Mouse (Mus musculus): ENCODE results near the gene Kbtbd2. TPM values are rescaled to one million over a fixed set of nuclear protein-coding genes. Genes with fewer than 3 reads are reported as not detected.

Kbtbd2 gene
- 15.4 and 16.1 TPM in 2 replicates for polyA plus RNA-seq (2012; ENCODE audit: insufficient read depth, insufficient read length, missing spikeins)

DNA sequence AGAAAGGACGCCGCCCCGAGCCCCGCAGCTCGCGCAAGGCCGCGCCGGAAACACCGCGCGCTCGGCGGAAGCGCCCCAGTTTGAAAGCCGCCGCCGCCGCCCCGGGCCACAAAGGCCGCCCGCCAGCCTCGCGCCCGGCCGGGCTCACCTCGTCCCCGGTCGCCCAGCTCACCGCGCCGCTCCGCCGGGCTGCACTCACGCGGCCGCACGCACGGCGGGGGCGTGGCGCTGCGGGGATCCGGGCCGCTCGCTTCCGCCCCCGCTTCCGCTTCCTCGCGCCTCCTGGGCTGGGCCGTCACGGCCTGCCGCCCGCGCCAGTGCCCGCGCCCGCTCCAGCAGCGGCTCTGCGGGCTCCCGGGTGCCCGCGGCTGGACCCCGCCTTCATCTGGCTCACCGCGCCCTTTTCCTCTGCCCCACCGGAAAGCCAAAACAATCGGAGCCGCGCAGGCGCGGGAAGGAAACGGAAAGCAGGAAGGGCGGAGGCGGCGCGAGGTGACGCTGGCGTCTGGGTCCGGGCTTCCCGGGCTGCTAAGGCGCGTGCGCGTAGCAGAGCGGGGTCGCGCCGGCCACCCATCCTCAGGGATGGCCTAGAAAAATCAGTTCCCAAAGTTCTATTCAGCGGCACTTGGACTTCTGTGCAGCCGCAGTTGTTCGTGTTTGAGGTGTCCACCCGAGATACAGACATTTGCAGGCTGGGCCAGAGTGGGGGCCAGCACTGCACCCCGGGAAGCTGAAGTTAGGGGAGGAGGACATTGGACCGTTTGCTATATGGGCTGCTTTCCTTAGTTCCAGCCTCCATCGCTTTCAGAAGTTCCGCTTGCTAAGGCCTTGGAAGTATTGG, at the start of gene Kbtbd2:
Gene Kbtbd2 (minus strand): TSS at position 503 of the 841 bp plus-strand sequence.
- peak within 1 kb of the TSS; percentile 96 for H3K4me3 ChIP-seq (ENCODE audit: insufficient read depth, low read depth, low read length)
- H3K4me1 ChIP-seq (ENCODE audit: control insufficient read depth, insufficient read depth, insufficient read length, low read length): peaks cover 19% of the 10 kb centered on the region; the same call in 1 of the 2 replicates
- peak within 1 kb of the TSS; percentile 92 for H3K27ac ChIP-seq (replicated peaks; ENCODE audit: low read depth, low read length)

DNA sequence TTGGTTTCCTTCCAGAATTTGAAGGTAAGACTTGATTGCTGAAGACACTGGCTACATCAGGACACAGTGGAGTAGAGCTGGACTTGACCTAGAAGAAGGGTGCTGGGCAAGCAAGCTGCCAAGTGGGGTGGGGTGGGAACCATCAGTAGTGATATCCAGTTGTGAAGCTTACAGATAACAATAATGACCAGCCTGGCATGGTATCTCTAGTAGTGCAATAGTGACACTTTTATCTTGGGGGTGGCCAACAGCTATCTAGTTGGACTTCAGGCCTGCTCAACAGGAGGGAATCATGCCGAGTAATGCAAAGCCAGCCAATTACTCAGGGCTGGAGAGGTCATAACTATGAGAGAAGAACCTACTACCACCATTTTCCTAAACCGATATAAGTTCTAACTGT, 46.8 kb upstream of the Kbtbd2 start:
- H3K27ac ChIP-seq (replicated peaks; ENCODE audit: low read depth, low read length): no peak overlapping the region
- no peak overlapping the region for H3K4me3 ChIP-seq (ENCODE audit: insufficient read depth, low read depth, low read length)
- H3K4me1 ChIP-seq (ENCODE audit: control insufficient read depth, insufficient read depth, insufficient read length, low read length): peaks cover 4% of the 10 kb centered on the region; the same call in 1 of the 2 replicates

GRCm38 (mm10) chr6:56843229-56843628, 45.6 kb upstream of the Kbtbd2 start:
- H3K4me3 ChIP-seq (ENCODE audit: insufficient read depth, low read depth, low read length): no peak overlapping the region
- no peak overlapping the region for H3K27ac ChIP-seq (replicated peaks; ENCODE audit: low read depth, low read length)
- peaks cover 4% of the 10 kb centered on the region; the same call in 1 of the 2 replicates for H3K4me1 ChIP-seq (ENCODE audit: control insufficient read depth, insufficient read depth, insufficient read length, low read length)

DNA sequence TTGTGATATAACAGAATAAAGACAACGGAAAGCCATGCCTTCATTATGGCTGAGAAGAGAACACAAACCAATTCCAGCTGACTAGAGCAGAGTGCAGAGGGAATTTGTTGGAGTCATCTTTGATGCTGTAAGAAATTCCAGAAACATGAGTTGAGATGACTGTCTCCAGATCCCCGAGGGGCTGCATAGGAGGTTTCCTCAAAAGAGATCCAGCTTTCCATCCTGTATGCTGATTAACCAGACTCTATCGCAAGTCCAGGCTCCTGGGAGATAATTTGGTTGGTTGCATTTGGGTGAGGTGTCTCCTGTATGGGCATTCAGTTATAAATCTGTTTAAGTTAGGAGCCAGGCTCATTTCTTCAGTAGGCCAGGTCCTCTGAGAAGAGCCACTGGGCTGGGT, 40.0 kb upstream of the Kbtbd2 start:
- H3K27ac ChIP-seq (replicated peaks; ENCODE audit: low read depth, low read length): no peak overlapping the region

GRCm38 (mm10) chr6:56837166-56837565, 39.6 kb upstream of the Kbtbd2 start:
- no peak overlapping the region for H3K27ac ChIP-seq (replicated peaks; ENCODE audit: low read depth, low read length)
- H3K4me1 ChIP-seq (ENCODE audit: control insufficient read depth, insufficient read depth, insufficient read length, low read length): peaks cover 5% of the 10 kb centered on the region; the same call in 1 of the 2 replicates
- no peak overlapping the region for H3K4me3 ChIP-seq (ENCODE audit: insufficient read depth, low read depth, low read length)

More for the DNA sequence above, 40.0 kb upstream of the Kbtbd2 start:
- Histone ChIP-seq H3K4me3 (ENCODE audit: insufficient read depth, low read depth, low read length) (no peak overlapping the region), H3K4me1 (ENCODE audit: control insufficient read depth, insufficient read depth, insufficient read length, low read length) (peaks cover 3% of the 10 kb centered on the region; the same call in 1 of the 2 replicates)

DNA sequence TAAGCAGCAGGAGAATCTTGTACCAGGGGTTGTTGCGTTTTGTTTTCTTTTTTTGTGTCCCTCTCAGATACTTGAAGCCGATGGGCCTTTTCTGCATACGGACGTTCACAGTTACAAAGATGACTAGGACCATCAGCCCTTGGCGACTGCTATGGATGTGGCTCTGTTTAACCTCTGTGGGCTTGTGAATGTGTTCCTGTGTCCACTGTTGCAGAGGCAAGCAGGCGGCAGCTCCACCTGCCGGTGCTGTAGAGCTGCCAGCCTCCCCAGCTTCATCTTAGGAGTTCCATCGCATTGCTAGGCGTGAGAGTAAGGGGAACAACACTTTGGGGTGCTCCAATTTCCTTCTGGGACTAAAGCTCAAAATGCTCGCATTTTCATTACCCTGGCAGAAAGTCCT, 37.9 kb upstream of the Kbtbd2 start:
- H3K4me3 ChIP-seq (ENCODE audit: insufficient read depth, low read depth, low read length): no peak overlapping the region

DNA sequence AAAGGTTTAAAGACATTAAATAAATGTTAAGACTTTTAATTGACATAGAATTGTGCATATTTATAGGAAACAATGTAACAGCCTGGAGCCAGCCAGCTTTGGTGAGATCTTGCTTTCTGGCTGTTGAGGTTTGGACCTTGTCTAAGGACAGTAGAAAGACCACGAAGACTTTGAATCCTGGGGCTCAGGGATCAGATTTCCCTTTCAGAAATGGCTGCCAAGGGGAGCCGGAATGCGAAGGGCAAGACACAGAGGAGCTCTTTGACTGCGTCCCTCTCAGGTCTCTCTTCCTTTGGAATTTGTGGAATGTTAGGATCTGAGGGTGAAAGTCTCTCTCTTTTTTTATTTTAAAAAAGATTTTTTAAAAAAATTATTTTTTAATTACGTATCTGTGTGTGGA, 37.2 kb upstream of the Kbtbd2 start:
- Histone ChIP-seq H3K4me3 (ENCODE audit: insufficient read depth, low read depth, low read length) (no peak overlapping the region), H3K4me1 (ENCODE audit: control insufficient read depth, insufficient read depth, insufficient read length, low read length) (peaks cover 5% of the 10 kb centered on the region; the same call in 1 of the 2 replicates)

More for the DNA sequence above, 37.9 kb upstream of the Kbtbd2 start:
- H3K27ac ChIP-seq (replicated peaks; ENCODE audit: low read depth, low read length): no peak overlapping the region
- H3K4me1 ChIP-seq (ENCODE audit: control insufficient read depth, insufficient read depth, insufficient read length, low read length): peaks cover 5% of the 10 kb centered on the region; the same call in 1 of the 2 replicates

GRCm38 (mm10) chr6:56832830-56833229, 35.2 kb upstream of the Kbtbd2 start:
- H3K27ac ChIP-seq (replicated peaks; ENCODE audit: low read depth, low read length): no peak overlapping the region
- H3K4me3 ChIP-seq (ENCODE audit: insufficient read depth, low read depth, low read length): peak overlapping the region; percentile 94; the same call in 1 of the 2 replicates
- peaks cover 5% of the 10 kb centered on the region; the same call in 1 of the 2 replicates for H3K4me1 ChIP-seq (ENCODE audit: control insufficient read depth, insufficient read depth, insufficient read length, low read length)

More for the DNA sequence above, 37.2 kb upstream of the Kbtbd2 start:
- no peak overlapping the region for H3K27ac ChIP-seq (replicated peaks; ENCODE audit: low read depth, low read length)

DNA sequence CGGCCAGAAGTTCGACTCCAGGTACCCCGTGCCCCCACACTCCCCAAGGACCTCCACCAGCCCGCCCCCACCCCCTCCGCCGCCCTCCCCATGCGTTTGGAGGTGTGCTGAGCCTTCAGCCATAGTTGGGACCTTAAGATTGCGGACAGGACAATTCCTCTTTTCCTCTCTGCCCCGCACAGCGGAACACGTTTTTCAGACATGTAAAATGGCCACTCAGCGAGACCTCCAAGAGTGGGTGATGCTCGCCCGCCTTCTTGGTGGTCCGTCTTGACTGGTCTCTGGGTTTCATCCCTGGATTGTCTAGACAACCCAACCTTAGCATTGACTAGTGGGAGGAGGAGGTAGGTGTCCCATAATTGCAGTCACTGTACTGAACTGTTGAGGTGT, 34.8 kb upstream of the Kbtbd2 start:
- Histone ChIP-seq H3K4me1 (ENCODE audit: control insufficient read depth, insufficient read depth, insufficient read length, low read length) (peaks cover 5% of the 10 kb centered on the region; the same call in 1 of the 2 replicates), H3K4me3 (ENCODE audit: insufficient read depth, low read depth, low read length) (peak overlapping the region; percentile 94), H3K27ac (replicated peaks; ENCODE audit: low read depth, low read length) (0 out of 2 replicates have a peak overlapping the region, but pooled peaks have one; percentile 29)

DNA sequence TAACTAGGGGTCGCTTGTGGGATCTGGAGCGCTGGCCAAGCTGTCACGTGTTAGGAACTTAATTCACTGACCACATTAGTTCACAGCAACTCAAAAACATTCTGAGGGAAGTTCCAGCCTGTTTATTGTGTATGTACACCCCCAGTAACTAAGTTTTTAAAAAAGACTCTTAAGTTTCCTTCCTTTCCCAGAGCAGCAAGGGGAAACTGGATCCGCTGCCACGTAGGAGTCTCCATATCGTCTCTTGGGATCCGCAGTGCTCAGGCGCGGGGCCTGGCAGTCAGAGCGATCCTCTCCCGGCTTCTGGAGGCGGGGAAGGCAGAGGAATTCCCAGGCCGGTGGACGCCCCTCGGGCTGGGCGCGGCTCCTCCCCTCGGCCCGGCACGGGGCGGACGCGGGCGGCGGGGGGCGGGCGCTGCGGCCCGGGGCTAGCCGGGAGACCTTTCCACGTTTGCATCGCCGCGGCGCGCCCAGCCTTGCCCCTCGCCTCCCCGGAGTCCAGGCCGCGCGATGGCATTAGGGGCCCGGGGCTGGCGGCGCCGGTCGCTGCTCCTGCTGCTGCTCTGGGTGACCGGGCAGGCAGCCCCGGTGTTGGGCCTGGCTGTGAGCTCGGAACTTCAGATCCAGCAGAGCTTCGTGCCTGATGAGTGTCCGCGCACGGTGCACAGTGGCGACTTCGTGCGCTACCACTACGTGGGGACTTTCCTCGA, 34.2 kb upstream of the Kbtbd2 start, which contains the start of gene Fkbp9:
Gene Fkbp9 (plus strand): TSS at position 363 of the 710 bp plus-strand sequence.
- peaks cover 5% of the 10 kb centered on the region; the same call in 1 of the 2 replicates for H3K4me1 ChIP-seq (ENCODE audit: control insufficient read depth, insufficient read depth, insufficient read length, low read length)
- H3K27ac ChIP-seq (replicated peaks; ENCODE audit: low read depth, low read length): peak within 1 kb of the TSS; percentile 64
- peak within 1 kb of the TSS; percentile 94 for H3K4me3 ChIP-seq (ENCODE audit: insufficient read depth, low read depth, low read length)

- H3K27ac ChIP-seq (replicated peaks; ENCODE audit: low read depth, low read length): no peak overlapping the region
- no peak overlapping the region for H3K4me3 ChIP-seq (ENCODE audit: insufficient read depth, low read depth, low read length)
- no peaks in the 10 kb centered on the region for H3K4me1 ChIP-seq (ENCODE audit: control insufficient read depth, insufficient read depth, insufficient read length, low read length)
Measured at GRCm38 (mm10) chr6:56825657-56826056, 28.0 kb upstream of the Kbtbd2 start.

GRCm38 (mm10) chr6:56819124-56819487, 21.5 kb upstream of the Kbtbd2 start:
- Histone ChIP-seq H3K4me3 (ENCODE audit: insufficient read depth, low read depth, low read length) (no peak overlapping the region), H3K4me1 (ENCODE audit: control insufficient read depth, insufficient read depth, insufficient read length, low read length) (no peaks in the 10 kb centered on the region), H3K27ac (replicated peaks; ENCODE audit: low read depth, low read length) (no peak overlapping the region)

GRCm38 (mm10) chr6:56818436-56819123, 21.0 kb upstream of the Kbtbd2 start:
- H3K27ac ChIP-seq (replicated peaks; ENCODE audit: low read depth, low read length): no peak overlapping the region

DNA sequence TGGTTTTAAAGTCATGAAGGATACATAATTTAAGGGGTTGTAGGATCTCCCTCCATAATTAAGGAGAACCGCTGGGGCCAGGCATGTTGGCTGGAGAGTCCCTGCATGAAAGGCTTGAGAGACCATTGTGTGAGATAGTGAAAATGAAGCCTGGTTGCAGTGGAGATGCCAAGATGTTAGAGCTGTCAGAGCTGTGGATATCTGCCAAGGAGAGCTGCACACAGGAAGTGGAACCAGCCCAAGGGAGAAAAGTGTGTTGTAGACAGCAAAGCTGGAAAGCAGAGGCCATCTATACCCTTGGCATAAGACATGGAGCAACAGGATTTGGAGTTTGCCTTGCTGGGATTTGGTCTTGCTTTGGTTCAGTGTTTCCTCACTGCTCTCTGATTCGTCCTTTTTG, 15.7 kb upstream of the Kbtbd2 start:
- no peak overlapping the region for H3K27ac ChIP-seq (replicated peaks; ENCODE audit: low read depth, low read length)
- H3K4me1 ChIP-seq (ENCODE audit: control insufficient read depth, insufficient read depth, insufficient read length, low read length): no peaks in the 10 kb centered on the region

More at GRCm38 (mm10) chr6:56818436-56819123, 21.0 kb upstream of the Kbtbd2 start:
- Histone ChIP-seq H3K4me1 (ENCODE audit: control insufficient read depth, insufficient read depth, insufficient read length, low read length) (no peaks in the 10 kb centered on the region), H3K4me3 (ENCODE audit: insufficient read depth, low read depth, low read length) (no peak overlapping the region)

More for the DNA sequence above, 15.7 kb upstream of the Kbtbd2 start:
- H3K4me3 ChIP-seq (ENCODE audit: insufficient read depth, low read depth, low read length): no peak overlapping the region
